Mouse (Mus musculus) midbrain, embryonic 14.5 days (tissue): ENCODE measurements at regions not wholly inside any gene's neighbourhood (a gene's known extent, or its start where the extent isn't known, plus 50 kb on each side); places are given as distances from the start of the nearest gene placed in this dataset.

Experiments used
- ATAC-seq: fragments of 200-750 bp; cut with Nextera tagmentation; 2 replicates; pipeline ENCODE4 v1.8.0; 2017; ENCODE audit warnings: moderate number of reproducible peaks, moderate library complexity; ENCODE audit not compliant: low FRiP score, low TSS enrichment
- DNase-seq: peaks from one replicate; pipeline ENCODE4 v3.0.0-alpha.2; 2015
- H3K27ac ChIP-seq: fragments of 300-500 bp; sonication (generic); replicated peaks from 2 replicates; pipeline ENCODE4 v1.5.1; 2014; ENCODE audit warnings: mild to moderate bottlenecking, low read depth, low read length, moderate library complexity
- H3K27me3 ChIP-seq: fragments of 300-500 bp; sonication (generic); 2 replicates; pipeline ENCODE4 v1.6.1; 2014; ENCODE audit warnings: low read length, control low read depth, mixed read lengths; ENCODE audit not compliant: control insufficient read depth, insufficient read depth
- H3K36me3 ChIP-seq: fragments of 300-500 bp; sonication (generic); 2 replicates; pipeline ENCODE4 v1.6.1; 2014; ENCODE audit warnings: low read length, control low read depth; ENCODE audit not compliant: control insufficient read depth, insufficient read depth
- H3K4me1 ChIP-seq: fragments of 300-500 bp; sonication (generic); 2 replicates; pipeline ENCODE4 v1.6.1; 2014; ENCODE audit warnings: mild to moderate bottlenecking, antibody characterized with exemption, low read length, control low read depth; ENCODE audit not compliant: control insufficient read depth, insufficient read depth
- H3K4me2 ChIP-seq: fragments of 300-500 bp; sonication (generic); 2 replicates; pipeline ENCODE4 v1.6.1; 2014; ENCODE audit warnings: mild to moderate bottlenecking, low read length, moderate library complexity
- H3K4me3 ChIP-seq: fragments of 300-500 bp; sonication (generic); replicated peaks from 2 replicates; pipeline ENCODE4 v1.5.1; 2014; ENCODE audit warnings: low read depth, low read length
- H3K9ac ChIP-seq: fragments of 300-500 bp; sonication (generic); replicated peaks from 2 replicates; pipeline ENCODE4 v1.6.1; 2014; ENCODE audit warnings: mild to moderate bottlenecking, low read length, moderate library complexity
- H3K9me3 ChIP-seq: fragments of 300-500 bp; sonication (generic); 2 replicates; pipeline ENCODE4 v1.6.1; 2016; ENCODE audit warnings: low read length, control low read depth, mixed read lengths; ENCODE audit not compliant: control insufficient read depth
- WGBS: fragments of 180-500 bp; shearing (Covaris S2); extraction: QIAGEN DNeasy Blood & Tissue Kit; methylation state at CpG from one replicate; pipeline ENCODE4 v1.1.7; 2014; 5-methylcytosine and 5-hydroxymethylcytosine counted together

GRCm38 (mm10) chr7:136649796-136650195 is 244.6 kb upstream of the Mgmt start:
- Histone ChIP-seq H3K4me3 (no peak overlapping the region), H3K9me3 (no peaks in the 10 kb centered on the region), H3K9ac (no peak overlapping the region), H3K4me1 (no peaks in the 10 kb centered on the region), H3K4me2 (no peak overlapping the region), H3K27me3 (no peaks in the 10 kb centered on the region), H3K27ac (no peak overlapping the region), H3K36me3 (no peaks in the 10 kb centered on the region)
- DNase-seq (no peak), ATAC-seq (no peak)
- 83% methylated on average over 4 of the region's 4 CpGs for WGBS

- H3K4me3 ChIP-seq: no peak overlapping the region
Measured at GRCm38 (mm10) chr7:136659930-136660329, 234.5 kb upstream of the Mgmt start.

GRCm38 (mm10) chr7:136660401-136660800 is 234.0 kb upstream of the Mgmt start:
- H3K4me1 ChIP-seq: no peaks in the 10 kb centered on the region
- H3K27ac ChIP-seq: no peak overlapping the region
- H3K4me3 ChIP-seq: no peak overlapping the region
- no peaks in the 10 kb centered on the region for H3K9me3 ChIP-seq
- DNase-seq (no peak), ATAC-seq (no peak)
- WGBS: 61% methylated on average over 2 of the region's 2 CpGs
- H3K4me2 ChIP-seq: no peak overlapping the region
- no peaks in the 10 kb centered on the region for H3K36me3 ChIP-seq
- H3K9ac ChIP-seq: no peak overlapping the region
- no peaks in the 10 kb centered on the region for H3K27me3 ChIP-seq

More at GRCm38 (mm10) chr7:136659930-136660329, 234.5 kb upstream of the Mgmt start:
- no peak for ATAC-seq
- Histone ChIP-seq H3K9ac (no peak overlapping the region), H3K4me2 (no peak overlapping the region), H3K4me1 (no peaks in the 10 kb centered on the region), H3K27me3 (no peaks in the 10 kb centered on the region), H3K36me3 (no peaks in the 10 kb centered on the region), H3K27ac (no peak overlapping the region), H3K9me3 (no peaks in the 10 kb centered on the region)
- DNase-seq: no peak

- Histone ChIP-seq H3K9me3 (no peaks in the 10 kb centered on the region), H3K4me2 (no peak overlapping the region), H3K27ac (no peak overlapping the region), H3K36me3 (no peaks in the 10 kb centered on the region), H3K9ac (no peak overlapping the region), H3K4me3 (no peak overlapping the region), H3K27me3 (0 out of 2 replicates have a peak, but pooled peaks cover 7% of the 10 kb centered on the region), H3K4me1 (no peaks in the 10 kb centered on the region)
- 69% methylated on average over 10 of the region's 10 CpGs for WGBS
- DNase-seq (no peak), ATAC-seq (no peak)
Measured at GRCm38 (mm10) chr7:136664424-136665082, 229.9 kb upstream of the Mgmt start.

GRCm38 (mm10) chr7:136665901-136666300 is 228.5 kb upstream of the Mgmt start:
- H3K36me3 ChIP-seq: no peaks in the 10 kb centered on the region
- no peak for ATAC-seq
- 74% methylated on average over 2 of the region's 2 CpGs for WGBS
- no peak overlapping the region for H3K27ac ChIP-seq
- no peaks in the 10 kb centered on the region for H3K4me1 ChIP-seq
- H3K4me3 ChIP-seq: no peak overlapping the region
- H3K9me3 ChIP-seq: no peaks in the 10 kb centered on the region
- 0 out of 2 replicates have a peak, but pooled peaks cover 7% of the 10 kb centered on the region for H3K27me3 ChIP-seq
- H3K4me2 ChIP-seq: no peak overlapping the region
- no peak for DNase-seq
- no peak overlapping the region for H3K9ac ChIP-seq

DNA sequence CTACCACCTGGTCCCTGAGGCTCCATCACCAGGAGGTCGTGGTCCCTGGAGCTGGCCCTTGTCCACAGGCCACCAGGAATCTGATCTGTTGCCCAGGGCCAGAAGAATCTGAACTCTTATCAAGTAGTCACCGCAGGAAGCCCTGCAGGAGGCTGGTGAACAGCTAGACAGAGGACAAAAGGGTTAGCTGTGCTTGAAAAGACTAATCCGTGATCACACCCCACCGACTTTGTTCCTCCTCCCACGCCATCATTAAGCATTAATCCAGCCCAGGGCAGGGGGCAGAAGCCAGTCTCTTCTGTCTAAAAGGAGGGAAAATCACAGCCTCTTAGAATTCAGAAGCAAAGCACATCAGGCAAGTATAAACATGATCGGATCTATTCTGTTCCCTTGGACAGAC is 227.7 kb upstream of the Mgmt start:
- H3K27me3 ChIP-seq: 0 out of 2 replicates have a peak, but pooled peaks cover 11% of the 10 kb centered on the region
- under 1% methylated on average over 6 of the region's 6 CpGs for WGBS
- no peak overlapping the region for H3K4me2 ChIP-seq
- no peak overlapping the region for H3K4me3 ChIP-seq
- ATAC-seq: no peak
- no peaks in the 10 kb centered on the region for H3K9me3 ChIP-seq
- no peak overlapping the region for H3K9ac ChIP-seq
- H3K4me1 ChIP-seq: no peaks in the 10 kb centered on the region
- DNase-seq: no peak
- no peak overlapping the region for H3K27ac ChIP-seq
- no peaks in the 10 kb centered on the region for H3K36me3 ChIP-seq

DNA sequence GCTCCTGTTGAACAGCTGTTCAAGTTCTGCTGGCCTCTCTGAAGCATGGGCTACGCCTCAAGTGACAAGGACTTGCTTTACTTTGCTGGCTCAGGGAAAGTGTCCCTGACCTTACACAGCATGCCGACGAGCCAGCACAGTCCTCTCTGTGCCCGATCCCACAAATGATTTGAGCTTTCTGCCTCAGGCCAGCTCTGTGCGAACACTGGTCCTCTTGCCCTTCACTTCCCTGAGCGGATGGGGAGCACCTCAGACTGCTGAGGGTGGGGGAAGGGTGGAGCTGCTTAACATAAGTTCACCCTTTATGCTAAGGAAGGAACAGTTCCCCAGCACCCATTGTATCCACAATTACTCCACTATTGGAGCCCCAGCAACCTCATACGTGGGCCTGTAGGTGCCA is 223.7 kb upstream of the Mgmt start:
- Histone ChIP-seq H3K4me1 (peaks cover 7% of the 10 kb centered on the region; the same call in 1 of the 2 replicates), H3K27me3 (0 out of 2 replicates have a peak, but pooled peaks cover 11% of the 10 kb centered on the region), H3K4me2 (no peak overlapping the region), H3K36me3 (no peaks in the 10 kb centered on the region), H3K27ac (no peak overlapping the region), H3K9ac (no peak overlapping the region), H3K4me3 (no peak overlapping the region), H3K9me3 (no peaks in the 10 kb centered on the region)
- DNase-seq: no peak
- ATAC-seq: no peak
- WGBS: 74% methylated on average over 7 of the region's 7 CpGs

GRCm38 (mm10) chr7:136674159-136674558 is 220.3 kb upstream of the Mgmt start:
- ATAC-seq (no peak), DNase-seq (no peak)
- Histone ChIP-seq H3K27me3 (0 out of 2 replicates have a peak, but pooled peaks cover 4% of the 10 kb centered on the region), H3K36me3 (no peaks in the 10 kb centered on the region), H3K9ac (no peak overlapping the region), H3K4me2 (no peak overlapping the region), H3K27ac (no peak overlapping the region), H3K4me1 (peaks cover 19% of the 10 kb centered on the region), H3K9me3 (no peaks in the 10 kb centered on the region), H3K4me3 (no peak overlapping the region)
- 54% methylated on average over 5 of the region's 5 CpGs for WGBS

GRCm38 (mm10) chr7:136675041-136675440 is 219.4 kb upstream of the Mgmt start:
- WGBS: 58% methylated on average over 5 of the region's 5 CpGs
- Histone ChIP-seq H3K27ac (no peak overlapping the region), H3K9me3 (no peaks in the 10 kb centered on the region), H3K9ac (no peak overlapping the region), H3K4me1 (peaks cover 19% of the 10 kb centered on the region), H3K4me2 (no peak overlapping the region), H3K36me3 (no peaks in the 10 kb centered on the region), H3K4me3 (no peak overlapping the region), H3K27me3 (0 out of 2 replicates have a peak, but pooled peaks cover 4% of the 10 kb centered on the region)
- ATAC-seq: no peak
- DNase-seq: no peak
